Mouse (Mus musculus): ENCODE results near the gene Lnpep. TPM values are rescaled to one million over a fixed set of nuclear protein-coding genes. Genes with fewer than 3 reads are reported as not detected.
A peak's percentile ranks its signal among the peaks of the same experiment; 100 is the strongest.

Gene Lnpep
- total RNA-seq, 1 experiment = 44.8 TPM

DNA sequence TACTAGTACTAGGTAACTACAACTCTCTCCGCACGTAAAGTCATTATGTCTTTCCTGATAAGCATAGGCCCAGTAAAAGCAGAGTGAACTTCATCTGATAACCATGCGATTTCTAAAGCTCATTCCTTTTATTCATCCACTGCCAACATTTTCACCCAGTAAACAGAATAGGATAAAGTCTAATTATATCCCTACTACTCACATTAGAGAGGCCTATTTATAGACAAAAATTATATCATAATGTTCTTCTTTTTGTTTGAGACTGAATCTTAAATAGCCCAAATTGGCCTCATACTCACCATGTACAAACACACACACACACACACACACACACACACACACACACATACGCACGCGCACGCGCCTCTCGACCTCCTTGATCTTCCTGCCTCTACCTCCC is 48.5 kb downstream of the Lnpep start:
- Histone ChIP-seq H3K9ac (ENCODE audit: insufficient read depth, low read depth, low read length, poor library complexity, severe bottlenecking) (no peak overlapping the region), H3K27ac (ENCODE audit: insufficient read depth, low read depth, low read length, poor library complexity, severe bottlenecking) (no peak overlapping the region), H3K36me3 (ENCODE audit: control insufficient read depth, insufficient read depth, low read length, poor library complexity, severe bottlenecking) (peaks cover 4% of the 10 kb centered on the region), H3K4me3 (ENCODE audit: insufficient read depth in 1 of 2, low read depth in 1 of 2, low read length in 2 of 2, poor library complexity in 1 of 2, severe bottlenecking in 1 of 2) (no peak overlapping the region), H3K9me3 (ENCODE audit: control insufficient read depth, insufficient read depth, low read depth, low read length) (no peaks in the 10 kb centered on the region), H3K4me1 (ENCODE audit: control insufficient read depth in 2 of 2, insufficient read depth in 2 of 2, low read length in 2 of 2, poor library complexity in 1 of 2) (no peaks in the 10 kb centered on the region)
- DNase-seq (ENCODE audit: low read depth, low spot score) = no peak
- in situ Hi-C loops (cut with MboI; ENCODE audit: low sequenced_read_pairs in 2 of 2, unreplicated experiment in 2 of 2) = no loop called here
- TF ChIP-seq HCFC1 (IDR thresholded peaks at IDR 0.05; ENCODE audit: borderline replicate concordance, insufficient read depth, low read length) (no peak), MAFK (IDR thresholded peaks at IDR 0.05; ENCODE audit: insufficient read depth, low read depth, low read length) (no peak), ZC3H11A (IDR thresholded peaks at IDR 0.05; ENCODE audit: borderline replicate concordance, low read depth, low read length) (no peak), CHD2 (IDR thresholded peaks at IDR 0.05; ENCODE audit: low read depth, low read length) (no peak), ZNF384 (IDR thresholded peaks at IDR 0.05; ENCODE audit: low read depth, low read length) (no peak)

DNA sequence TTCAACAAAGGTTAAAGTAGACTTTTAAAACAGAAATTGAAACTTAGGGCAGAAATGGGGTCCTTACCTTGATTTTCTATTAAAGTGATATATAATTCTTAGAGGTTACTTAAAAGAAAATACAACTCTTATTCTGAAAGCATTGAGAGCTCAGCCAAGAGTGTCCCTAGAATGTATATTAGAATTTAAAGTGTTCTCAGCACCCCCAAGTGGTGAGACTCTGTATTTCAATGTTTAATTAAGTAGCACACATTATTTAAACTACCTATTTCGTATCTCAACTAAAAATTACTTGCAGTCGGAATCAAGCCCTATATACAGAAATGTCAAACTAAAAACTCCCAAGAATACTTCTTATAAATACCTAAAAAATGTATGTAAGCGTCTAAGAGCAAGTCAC is 57.8 kb downstream of the Lnpep start:
- Histone ChIP-seq H3K36me3 (ENCODE audit: control insufficient read depth, insufficient read depth, low read length, poor library complexity, severe bottlenecking) (no peaks in the 10 kb centered on the region; the same call in 1 of the 2 replicates), H3K4me3 (ENCODE audit: insufficient read depth in 1 of 2, low read depth in 1 of 2, low read length in 2 of 2, poor library complexity in 1 of 2, severe bottlenecking in 1 of 2) (no peak overlapping the region), H3K4me1 (ENCODE audit: control insufficient read depth in 2 of 2, insufficient read depth in 2 of 2, low read length in 2 of 2, poor library complexity in 1 of 2) (no peaks in the 10 kb centered on the region), H3K27ac (ENCODE audit: insufficient read depth, low read depth, low read length, poor library complexity, severe bottlenecking) (no peak overlapping the region), H3K9me3 (ENCODE audit: control insufficient read depth, insufficient read depth, low read depth, low read length) (no peaks in the 10 kb centered on the region), H3K9ac (ENCODE audit: insufficient read depth, low read depth, low read length, poor library complexity, severe bottlenecking) (no peak overlapping the region)
- peak; percentile 38 for DNase-seq (ENCODE audit: low read depth, low spot score)
- in situ Hi-C loops (cut with MboI; ENCODE audit: low sequenced_read_pairs in 2 of 2, unreplicated experiment in 2 of 2) = loop anchor here in 1 of 2 experiments (10.0 kb wide), 1 partner anchor 172 kb away; no protein-coding TSS in a partner anchor
- TF ChIP-seq ZC3H11A (IDR thresholded peaks at IDR 0.05; ENCODE audit: borderline replicate concordance, low read depth, low read length) = 0 out of 2 replicates have a peak, but pooled peaks have one; percentile 47
- TF ChIP-seq HCFC1 (IDR thresholded peaks at IDR 0.05; ENCODE audit: borderline replicate concordance, insufficient read depth, low read length) = no peak

DNA sequence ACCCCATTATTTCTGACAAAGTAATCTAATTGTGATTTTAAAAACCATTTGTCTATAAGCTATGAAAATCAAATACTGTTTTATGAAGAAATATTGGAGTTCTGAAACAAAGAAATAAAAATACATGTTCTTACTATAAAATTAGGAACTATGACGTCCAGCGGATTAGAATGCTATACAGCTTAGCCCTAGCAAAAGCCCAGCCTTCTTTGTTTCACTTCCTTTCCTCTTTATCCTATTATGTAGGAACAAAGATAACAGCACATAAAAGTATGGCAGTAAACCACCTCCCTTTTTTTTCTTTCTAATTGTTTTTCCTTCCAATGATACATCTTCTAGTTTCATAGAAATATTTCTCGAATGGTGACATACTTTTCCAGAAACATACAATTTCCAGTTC is 75.9 kb downstream of the Lnpep start:
- DNase-seq (ENCODE audit: low read depth, low spot score) = no peak
- Histone ChIP-seq H3K9me3 (ENCODE audit: control insufficient read depth, insufficient read depth, low read depth, low read length) (no peaks in the 10 kb centered on the region), H3K9ac (ENCODE audit: insufficient read depth, low read depth, low read length, poor library complexity, severe bottlenecking) (no peak overlapping the region), H3K27ac (ENCODE audit: insufficient read depth, low read depth, low read length, poor library complexity, severe bottlenecking) (no peak overlapping the region), H3K4me1 (ENCODE audit: control insufficient read depth in 2 of 2, insufficient read depth in 2 of 2, low read length in 2 of 2, poor library complexity in 1 of 2) (no peaks in the 10 kb centered on the region), H3K36me3 (ENCODE audit: control insufficient read depth, insufficient read depth, low read length, poor library complexity, severe bottlenecking) (no peaks in the 10 kb centered on the region; the same call in none of the 2 replicates), H3K4me3 (ENCODE audit: insufficient read depth in 1 of 2, low read depth in 1 of 2, low read length in 2 of 2, poor library complexity in 1 of 2, severe bottlenecking in 1 of 2) (no peak overlapping the region)
- in situ Hi-C loops (cut with MboI; ENCODE audit: low sequenced_read_pairs in 2 of 2, unreplicated experiment in 2 of 2) = no loop called here
- TF ChIP-seq MAFK (IDR thresholded peaks at IDR 0.05; ENCODE audit: insufficient read depth, low read depth, low read length) (no peak), HCFC1 (IDR thresholded peaks at IDR 0.05; ENCODE audit: borderline replicate concordance, insufficient read depth, low read length) (no peak), ZC3H11A (IDR thresholded peaks at IDR 0.05; ENCODE audit: borderline replicate concordance, low read depth, low read length) (no peak), ZNF384 (IDR thresholded peaks at IDR 0.05; ENCODE audit: low read depth, low read length) (no peak), CHD2 (IDR thresholded peaks at IDR 0.05; ENCODE audit: low read depth, low read length) (no peak)

DNA sequence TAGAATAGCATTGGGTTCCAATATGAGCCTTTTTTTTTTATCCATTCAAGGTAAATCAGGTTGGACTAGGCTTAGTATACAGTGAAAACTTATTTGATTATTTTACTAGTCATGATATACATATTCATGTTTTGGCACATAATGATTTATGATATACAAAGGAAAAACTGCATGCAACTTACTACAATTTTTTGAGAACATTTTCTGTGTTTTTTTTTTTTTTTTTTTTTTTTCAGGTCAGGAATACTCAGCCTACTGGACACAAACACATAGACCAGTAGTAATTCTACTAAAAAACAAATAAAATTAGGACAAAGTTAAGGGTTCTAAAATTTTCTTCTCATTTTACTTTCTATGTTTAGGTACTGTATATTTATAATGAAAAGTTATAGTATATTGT is 93.5 kb downstream of the Lnpep start:
- in situ Hi-C loops (cut with MboI; ENCODE audit: low sequenced_read_pairs in 2 of 2, unreplicated experiment in 2 of 2) = no loop called here
- no peaks in the 10 kb centered on the region for H3K4me1 ChIP-seq (ENCODE audit: control insufficient read depth in 2 of 2, insufficient read depth in 2 of 2, low read length in 2 of 2, poor library complexity in 1 of 2)
- DNase-seq (ENCODE audit: low read depth, low spot score) = no peak
- no peaks in the 10 kb centered on the region for H3K9me3 ChIP-seq (ENCODE audit: control insufficient read depth, insufficient read depth, low read depth, low read length)
- no peak overlapping the region for H3K9ac ChIP-seq (ENCODE audit: insufficient read depth, low read depth, low read length, poor library complexity, severe bottlenecking)
- TF ChIP-seq ZNF384 (IDR thresholded peaks at IDR 0.05; ENCODE audit: low read depth, low read length) = peak; percentile 69; the same call in 1 of the 2 replicates
- no peak for TF ChIP-seq ZC3H11A (IDR thresholded peaks at IDR 0.05; ENCODE audit: borderline replicate concordance, low read depth, low read length)
- no peak for TF ChIP-seq MAFK (IDR thresholded peaks at IDR 0.05; ENCODE audit: insufficient read depth, low read depth, low read length)
- H3K27ac ChIP-seq (ENCODE audit: insufficient read depth, low read depth, low read length, poor library complexity, severe bottlenecking) = no peak overlapping the region
- H3K4me3 ChIP-seq (ENCODE audit: insufficient read depth in 1 of 2, low read depth in 1 of 2, low read length in 2 of 2, poor library complexity in 1 of 2, severe bottlenecking in 1 of 2) = no peak overlapping the region
- no peaks in the 10 kb centered on the region; the same call in 1 of the 2 replicates for H3K36me3 ChIP-seq (ENCODE audit: control insufficient read depth, insufficient read depth, low read length, poor library complexity, severe bottlenecking)

DNA sequence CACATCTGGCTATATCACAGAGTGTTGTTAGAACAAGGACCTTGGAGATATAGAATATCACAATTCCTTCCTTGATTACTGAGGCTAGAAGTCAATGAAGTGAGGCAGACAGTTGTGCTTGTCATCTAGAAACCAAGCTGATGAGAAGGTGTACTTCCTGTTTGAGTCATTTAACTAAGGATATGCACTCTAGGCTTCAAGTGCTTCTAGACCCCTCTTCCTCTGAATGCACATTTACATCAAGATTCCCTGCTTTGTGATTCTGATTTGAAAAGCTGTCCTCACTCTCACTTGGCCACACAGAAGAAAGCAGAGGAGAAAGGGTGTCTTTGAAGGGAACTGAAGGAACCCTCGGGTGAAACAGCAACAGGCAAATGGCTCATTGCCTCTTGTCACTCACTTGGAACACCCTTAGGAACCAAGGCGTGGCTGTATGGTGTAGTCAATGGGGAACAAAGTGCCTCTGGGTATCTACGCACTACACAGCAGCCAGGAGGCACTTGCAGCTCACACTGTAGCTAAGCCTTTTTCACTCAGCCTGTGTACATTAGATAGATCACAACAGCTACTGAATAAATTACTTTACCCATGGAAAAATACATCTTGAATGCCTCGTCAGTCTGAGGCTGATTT is 108.3 kb downstream of the Lnpep start:
- DNase-seq (ENCODE audit: low read depth, low spot score) = no peak
- H3K9me3 ChIP-seq (ENCODE audit: control insufficient read depth, insufficient read depth, low read depth, low read length) = no peaks in the 10 kb centered on the region
- TF ChIP-seq ZNF384 (IDR thresholded peaks at IDR 0.05; ENCODE audit: low read depth, low read length) = no peak
- no peak for TF ChIP-seq MAFK (IDR thresholded peaks at IDR 0.05; ENCODE audit: insufficient read depth, low read depth, low read length)
- no peak for TF ChIP-seq ZC3H11A (IDR thresholded peaks at IDR 0.05; ENCODE audit: borderline replicate concordance, low read depth, low read length)
- no peak for TF ChIP-seq CHD2 (IDR thresholded peaks at IDR 0.05; ENCODE audit: low read depth, low read length)
- no peak for TF ChIP-seq HCFC1 (IDR thresholded peaks at IDR 0.05; ENCODE audit: borderline replicate concordance, insufficient read depth, low read length)
- in situ Hi-C loops (cut with MboI; ENCODE audit: low sequenced_read_pairs in 2 of 2, unreplicated experiment in 2 of 2) = no loop called here
- H3K36me3 ChIP-seq (ENCODE audit: control insufficient read depth, insufficient read depth, low read length, poor library complexity, severe bottlenecking) = no peaks in the 10 kb centered on the region
- no peak overlapping the region for H3K9ac ChIP-seq (ENCODE audit: insufficient read depth, low read depth, low read length, poor library complexity, severe bottlenecking)
- peaks cover 3% of the 10 kb centered on the region in 2 experiments; a peak in 2 of 4 replicates for H3K4me1 ChIP-seq (ENCODE audit: control insufficient read depth in 2 of 2, insufficient read depth in 2 of 2, low read length in 2 of 2, poor library complexity in 1 of 2)
- no peak overlapping the region; the same call in 1 of the 2 replicates for H3K27ac ChIP-seq (ENCODE audit: insufficient read depth, low read depth, low read length, poor library complexity, severe bottlenecking)
- no peak overlapping the region for H3K4me3 ChIP-seq (ENCODE audit: insufficient read depth in 1 of 2, low read depth in 1 of 2, low read length in 2 of 2, poor library complexity in 1 of 2, severe bottlenecking in 1 of 2)

Data from ES-E14 (cell line).